Mouse (Mus musculus): ENCODE data around the gene Ifi209. TPM values are rescaled to one million over a fixed set of nuclear protein-coding genes. Genes with fewer than 3 reads are reported as not detected.

Ifi209 gene
- 10.9 TPM for polyA plus RNA-seq (2014; fragmentation: Illumina TruSeq; extraction: RNeasy Lipid Tissue Mini Kit (QIAGEN cat#74804); ENCODE audit: insufficient read depth, low read depth, low replicate concordance)

DNA sequence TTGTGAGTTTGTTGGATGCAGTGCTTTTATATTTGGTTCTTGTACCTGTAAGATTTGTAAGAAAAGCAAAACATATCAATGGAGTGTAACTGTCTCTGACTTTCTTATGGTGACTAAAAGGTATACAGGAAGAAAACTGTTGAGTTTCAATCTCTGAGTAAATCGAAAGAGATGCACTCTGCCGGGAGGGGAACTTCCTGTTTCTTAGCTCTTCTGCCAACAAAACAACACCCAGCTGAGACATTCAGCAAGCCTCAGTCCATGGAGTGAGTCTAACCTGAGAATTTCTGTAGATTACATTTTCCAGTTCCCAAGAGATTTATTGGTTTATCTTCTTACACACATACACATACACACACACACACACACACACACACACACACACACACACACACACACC, at the start of gene Ifi209:
Ifi209 (plus strand) TSS at position 296 of the 400 bp plus-strand sequence.

DNA sequence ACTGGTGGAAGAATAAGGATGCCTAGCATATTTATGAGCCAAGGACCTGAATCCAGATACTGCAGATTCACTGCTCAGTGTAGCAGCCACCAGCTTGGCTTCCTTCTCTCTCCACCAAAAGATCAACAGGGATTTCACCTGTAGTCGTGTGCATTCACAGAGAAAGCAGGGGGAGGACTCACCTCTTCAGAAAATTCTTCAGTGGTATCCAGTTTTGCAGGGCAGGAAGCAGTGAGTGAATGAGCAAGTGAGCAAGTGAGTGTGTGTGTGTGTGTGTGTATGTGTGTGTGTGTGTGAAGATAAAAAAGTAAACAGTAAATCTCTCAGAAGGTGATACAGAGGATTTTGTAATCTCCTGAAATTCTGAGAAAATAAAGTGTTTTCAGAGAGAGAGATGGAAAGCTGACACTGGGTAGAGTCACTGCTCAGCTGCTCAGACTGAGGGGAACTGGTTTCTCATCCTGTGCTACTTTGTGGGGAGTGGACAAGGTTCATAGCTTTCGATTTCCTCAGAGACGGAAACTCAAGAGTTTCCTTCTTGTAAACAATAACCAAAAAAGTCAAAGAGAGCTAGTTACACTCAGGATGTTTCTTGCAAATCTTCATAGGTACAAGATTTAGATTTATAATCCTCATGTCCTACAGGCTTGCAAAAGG, 31.8 kb upstream of the Ifi209 start, which contains the start of gene Ifi213:
Ifi213 (minus strand) TSS at position 437 of the 657 bp plus-strand sequence.

DNA sequence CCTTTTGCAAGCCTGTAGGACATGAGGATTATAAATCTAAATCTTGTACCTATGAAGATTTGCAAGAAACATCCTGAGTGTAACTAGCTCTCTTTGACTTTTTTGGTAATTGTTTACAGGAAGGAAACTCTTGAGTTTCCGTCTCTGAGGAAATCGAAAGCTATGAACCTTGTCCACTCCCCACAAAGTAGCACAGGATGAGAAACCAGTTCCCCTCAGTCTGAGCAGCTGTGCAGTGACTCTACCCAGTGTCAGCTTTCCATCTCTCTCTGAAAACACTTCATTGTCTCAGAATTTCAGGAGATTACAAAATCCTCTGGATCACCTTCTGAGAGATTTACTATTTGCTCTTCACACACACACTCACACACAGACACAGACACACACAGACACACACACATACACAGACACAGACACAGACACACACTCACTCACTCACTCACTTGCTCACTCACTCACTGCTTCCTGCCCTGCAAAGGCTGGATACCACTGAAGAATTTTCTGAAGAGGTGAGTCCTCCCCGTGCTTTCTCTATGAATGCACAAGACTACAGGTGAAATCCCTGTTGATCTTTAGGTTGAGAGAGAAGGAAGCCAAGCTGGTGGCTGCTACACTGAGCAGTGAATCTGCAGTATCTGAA, 42.9 kb downstream of the Ifi209 start, which contains the start of gene Ifi208:
Ifi208 (plus strand) TSS at position 218 of the 640 bp plus-strand sequence.

Other genes starting within 250 kb of the Ifi209 start
- 2.8 TPM for gene Ifi206, start 139.9 kb upstream of the Ifi209 start, polyA plus RNA-seq (2014; fragmentation: Illumina TruSeq; extraction: RNeasy Lipid Tissue Mini Kit (QIAGEN cat#74804); ENCODE audit: insufficient read depth, low read depth, low replicate concordance)
- gene Ifi214, start 95.0 kb upstream of the Ifi209 start, polyA plus RNA-seq (2014; fragmentation: Illumina TruSeq; extraction: RNeasy Lipid Tissue Mini Kit (QIAGEN cat#74804); ENCODE audit: insufficient read depth, low read depth, low replicate concordance): 0.96 TPM
- 9.7 TPM for gene Ifi213, start 31.6 kb upstream of the Ifi209 start, polyA plus RNA-seq (2014; fragmentation: Illumina TruSeq; extraction: RNeasy Lipid Tissue Mini Kit (QIAGEN cat#74804); ENCODE audit: insufficient read depth, low read depth, low replicate concordance)
- 10.8 TPM for gene Ifi208, start 42.8 kb downstream of the Ifi209 start, polyA plus RNA-seq (2014; fragmentation: Illumina TruSeq; extraction: RNeasy Lipid Tissue Mini Kit (QIAGEN cat#74804); ENCODE audit: insufficient read depth, low read depth, low replicate concordance)
- 2.4 TPM for gene Ifi207, start 110.8 kb downstream of the Ifi209 start, polyA plus RNA-seq (2014; fragmentation: Illumina TruSeq; extraction: RNeasy Lipid Tissue Mini Kit (QIAGEN cat#74804); ENCODE audit: insufficient read depth, low read depth, low replicate concordance)
- 5.1 TPM for gene Ifi204, start 136.0 kb downstream of the Ifi209 start, polyA plus RNA-seq (2014; fragmentation: Illumina TruSeq; extraction: RNeasy Lipid Tissue Mini Kit (QIAGEN cat#74804); ENCODE audit: insufficient read depth, low read depth, low replicate concordance)

All from lung, adult 10 weeks (tissue).